Mouse (Mus musculus) natural killer cell, adult 2 months (primary cell): Measurements from ENCODE around the gene Cd63.

ENCODE experiments used
- DNase-seq, 2 experiments: peaks; one replicate each; pipeline ENCODE4 v3.0.0; 2022; ENCODE audit warnings: low spot score in 2 of 2

The Cd63 gene

DNA sequence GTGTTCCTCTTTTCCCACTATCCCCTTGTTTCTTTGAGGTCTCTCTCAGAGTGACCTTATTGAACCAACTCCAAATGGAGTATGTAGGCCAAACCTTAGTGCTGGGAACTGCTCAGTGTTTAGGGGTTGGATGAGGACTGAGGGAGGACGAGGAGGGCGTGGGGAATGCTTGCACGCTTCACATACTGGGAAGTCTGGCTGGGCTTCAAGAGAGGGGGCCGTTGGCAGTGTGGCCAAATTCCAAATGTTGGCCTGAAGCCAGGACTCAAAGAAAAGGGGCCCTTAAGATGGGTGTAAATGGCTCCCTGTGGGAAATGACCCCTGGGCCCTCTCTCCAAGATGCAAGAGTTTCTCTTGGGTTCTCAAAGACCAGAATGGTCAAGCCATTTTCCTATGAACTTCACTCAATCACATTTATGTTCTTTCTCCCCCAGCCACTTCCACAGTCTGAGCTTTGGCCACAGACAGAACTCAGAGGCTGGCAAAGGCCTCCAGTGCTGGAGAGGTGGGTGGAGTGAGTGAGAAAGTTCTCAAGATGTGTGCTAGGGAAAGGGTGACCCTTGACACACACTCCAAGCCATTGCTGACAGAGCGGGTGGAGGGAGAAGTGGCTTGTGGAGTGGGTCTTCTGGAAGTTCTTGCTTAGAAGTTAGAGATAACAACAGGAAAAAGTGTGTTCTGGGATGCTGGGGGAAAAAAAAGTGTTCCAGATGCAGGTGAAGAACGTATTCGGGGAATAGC lies 29.0 kb downstream of the Cd63 start:
- DNase-seq: no peak

DNA sequence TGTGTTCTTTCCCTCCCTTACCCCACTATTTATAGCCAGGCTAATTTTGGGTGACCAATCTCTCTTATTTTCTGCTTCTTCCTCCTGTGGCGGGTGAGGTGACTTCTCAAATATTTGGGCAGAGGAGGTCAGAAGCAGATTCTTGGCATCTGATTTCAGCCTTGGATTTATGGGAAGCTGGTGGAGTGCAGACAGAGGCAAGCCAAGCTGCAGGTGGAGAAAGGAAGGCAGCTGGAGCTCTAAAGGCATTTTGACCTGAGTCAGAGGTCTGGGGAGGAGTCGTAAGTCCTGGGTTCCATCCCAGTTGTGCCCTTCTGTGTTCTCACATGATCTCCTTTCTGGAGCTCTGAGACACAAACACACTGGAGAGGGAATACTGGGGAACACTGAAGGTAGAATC lies 30.7 kb downstream of the Cd63 start:
- no peak for DNase-seq

- no peak for DNase-seq
Observed at GRCm38 (mm10) chr10:128933574-128933973, 32.8 kb downstream of the Cd63 start, which contains the start of gene Itga7. Gene Itga7 (plus strand): TSS chr10:128933818.

- DNase-seq: no peak
Observed at GRCm38 (mm10) chr10:128933976-128934721, 33.4 kb downstream of the Cd63 start.

DNA sequence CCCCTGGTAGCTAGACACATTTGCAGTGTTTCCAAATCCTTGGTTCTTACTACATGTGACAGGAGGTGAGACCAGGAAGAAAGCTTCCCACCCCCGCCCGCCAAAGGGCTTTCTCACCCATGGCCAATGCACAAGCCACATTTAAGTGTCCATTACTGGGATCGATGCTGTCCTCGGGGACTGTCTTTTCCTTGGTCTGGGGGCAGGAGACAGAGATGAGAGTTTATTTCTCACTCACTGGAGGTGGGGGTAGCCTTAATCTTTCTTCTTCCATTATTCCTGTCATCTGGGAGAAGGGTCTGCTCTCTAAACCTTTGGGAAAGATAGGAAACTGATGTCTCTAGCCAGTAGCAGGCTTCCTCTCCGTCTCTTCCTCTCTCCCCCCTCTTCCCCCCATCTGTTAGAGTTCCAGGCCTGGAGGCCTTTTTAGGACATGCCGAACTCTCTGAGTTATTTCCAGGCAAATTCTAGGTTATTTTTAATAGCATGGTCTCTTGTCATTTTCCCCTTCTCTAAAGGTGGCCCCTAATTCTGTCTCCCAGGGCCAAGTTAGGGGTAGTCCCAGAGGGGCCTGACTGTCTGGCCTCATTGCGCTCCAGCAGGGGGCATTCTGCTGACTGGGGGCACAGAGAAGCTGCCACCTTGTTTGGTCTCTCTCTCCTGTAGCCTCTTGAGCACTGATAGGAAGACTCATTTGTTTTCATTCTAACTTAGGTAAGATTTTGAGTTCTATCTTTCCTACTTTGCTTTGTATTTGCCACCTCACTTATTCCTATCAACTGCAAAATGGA lies 34.4 kb downstream of the Cd63 start:
- DNase-seq: no peak

- no peak for DNase-seq
Observed at GRCm38 (mm10) chr10:128935826-128936440, 35.1 kb downstream of the Cd63 start.

DNA sequence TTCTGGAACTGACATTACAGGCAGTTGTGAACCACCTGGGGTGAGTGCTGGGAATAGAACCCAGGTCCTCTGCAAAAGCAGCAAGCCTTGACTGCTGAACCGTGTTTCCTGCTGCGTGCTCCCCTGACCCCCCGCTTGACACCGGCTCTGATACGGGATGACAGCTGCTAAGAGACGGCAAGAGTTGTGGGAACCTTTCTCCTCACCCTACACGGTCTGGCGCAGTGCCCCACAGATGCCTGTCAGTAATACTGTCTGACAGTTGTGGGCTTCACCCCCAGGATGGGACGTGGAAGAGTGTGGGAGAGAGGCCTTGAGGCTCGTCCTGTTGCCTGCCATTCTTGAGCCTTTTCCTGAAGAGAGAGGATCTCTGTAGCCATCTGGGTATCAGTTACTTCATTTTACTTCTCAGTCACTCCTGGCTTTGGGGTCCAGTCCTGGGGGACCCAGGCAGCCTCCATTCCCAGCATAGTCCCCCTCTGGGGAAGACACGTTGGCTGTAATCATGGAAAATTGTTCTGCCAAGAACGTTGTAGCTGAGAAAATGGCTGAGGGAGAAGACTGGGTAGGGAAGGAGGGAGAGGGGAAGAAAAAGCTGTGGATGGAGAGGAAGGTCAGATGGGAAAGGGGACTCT lies 37.1 kb downstream of the Cd63 start:
- no peak for DNase-seq

DNA sequence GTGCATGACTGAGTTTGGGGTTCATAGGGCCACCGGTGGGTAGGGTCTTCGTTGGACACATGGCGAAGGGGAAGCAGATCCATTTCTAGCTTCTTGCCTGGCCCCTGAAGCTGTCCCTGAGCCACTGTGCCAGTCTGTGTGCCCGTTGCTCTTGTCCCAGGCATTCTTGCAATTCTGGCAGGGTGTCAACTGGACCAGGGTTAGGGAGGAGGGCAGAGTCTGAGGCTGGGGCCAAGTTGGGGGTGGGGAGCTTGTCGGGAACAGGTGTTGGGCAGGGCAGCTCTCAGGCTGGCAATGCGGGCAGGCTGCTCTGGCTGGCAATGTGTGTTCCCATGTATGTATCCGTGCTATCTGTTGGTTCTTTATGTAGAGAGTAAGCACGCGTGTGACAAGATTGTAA lies 37.7 kb downstream of the Cd63 start:
- no peak for DNase-seq

- no peak for DNase-seq
Observed at GRCm38 (mm10) chr10:128938974-128939373, 38.2 kb downstream of the Cd63 start.

DNA sequence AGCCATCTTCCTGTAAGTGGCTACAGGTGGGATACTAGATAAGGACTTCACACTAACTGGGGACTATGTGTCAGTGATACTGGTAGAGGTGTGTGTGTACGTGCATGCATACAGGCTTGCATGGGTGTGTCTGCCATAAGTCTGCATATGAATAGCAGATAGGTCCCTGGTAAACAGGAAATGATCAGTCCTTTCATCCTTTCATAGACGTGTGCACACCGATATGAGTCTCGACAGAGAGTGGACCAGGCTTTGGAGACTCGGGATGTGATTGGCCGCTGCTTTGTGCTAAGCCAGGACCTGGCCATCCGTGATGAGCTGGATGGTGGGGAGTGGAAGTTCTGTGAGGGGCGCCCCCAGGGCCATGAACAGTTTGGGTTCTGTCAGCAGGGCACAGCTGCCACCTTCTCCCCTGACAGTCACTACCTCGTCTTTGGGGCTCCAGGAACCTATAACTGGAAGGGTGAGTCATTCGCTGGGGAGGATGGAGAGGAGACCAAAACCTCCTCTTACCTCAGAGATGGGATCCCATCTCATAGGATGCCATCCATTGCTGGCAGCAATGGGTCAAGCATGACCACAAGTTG lies 39.8 kb downstream of the Cd63 start:
- DNase-seq: no peak

GRCm38 (mm10) chr10:128945675-128946074 lies 44.9 kb downstream of the Cd63 start:
- DNase-seq: no peak

- DNase-seq: no peak
Observed at GRCm38 (mm10) chr10:128947496-128947895, 46.7 kb downstream of the Cd63 start.

GRCm38 (mm10) chr10:128950208-128950887 lies 49.6 kb downstream of the Cd63 start:
- DNase-seq: no peak

DNA sequence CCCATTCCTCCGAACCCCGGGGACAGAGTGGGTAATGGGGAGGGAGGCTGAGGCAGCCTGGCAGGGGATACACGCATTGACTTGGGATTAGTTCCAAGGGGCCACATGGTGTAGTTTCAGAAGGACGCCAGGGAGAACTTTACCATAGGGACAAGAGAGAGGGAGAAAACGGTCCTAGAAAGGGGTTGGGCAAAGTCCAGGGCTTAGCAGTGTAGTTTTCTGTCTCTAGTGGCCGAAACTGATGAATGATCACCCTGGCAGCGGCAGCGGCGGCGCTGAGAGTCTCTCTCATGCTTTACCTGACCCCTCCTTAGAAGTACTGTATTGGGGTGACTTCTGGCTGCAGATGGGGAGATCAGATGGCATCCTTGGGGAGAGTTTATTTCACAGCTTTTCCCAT lies 57.6 kb downstream of the Cd63 start:
- no peak for DNase-seq

- no peak for DNase-seq
Observed at GRCm38 (mm10) chr10:128960142-128960541, 59.4 kb downstream of the Cd63 start.

GRCm38 (mm10) chr10:128960590-128961584 lies 60.1 kb downstream of the Cd63 start, which contains the start of gene Mettl7b:
Gene Mettl7b (minus strand): TSS chr10:128960988.
- DNase-seq: no peak
